Mouse (Mus musculus): ENCODE measurements around the gene Gm6096. TPM values are rescaled to one million over a fixed set of nuclear protein-coding genes. Genes with fewer than 3 reads are reported as not detected.
"Not testable (repeated sequence)": the region's sequence is repeated elsewhere in the genome, so short reads cannot be mapped to it uniquely, and the experiment has no call there.

Gm6096 gene
- not detected in 2 replicates for polyA plus RNA-seq (2016; fragmentation: Nextera tagmentation; extraction: Ambion mirVana)

GRCm38 (mm10) chr7:34250738-34251137 lies at the start of gene Gm6096:
Gene Gm6096, plus strand, starts transcription at chr7:34251038.
- no peaks in the 10 kb centered on the region for H3K9me3 ChIP-seq (replicated peaks)
- no peaks in the 10 kb centered on the region for H3K27me3 ChIP-seq (ENCODE audit: low read depth, poor library complexity, severe bottlenecking)
- WGBS = 91% methylated on average over 7 of the region's 7 CpGs
- no peaks in the 10 kb centered on the region for H3K4me1 ChIP-seq
- no peak within 1 kb of the TSS for H3K27ac ChIP-seq (replicated peaks)
- H3K4me3 ChIP-seq = no peak within 1 kb of the TSS
- DNase-seq (ENCODE audit: low spot score) = no peak
- peaks cover 70% of the 10 kb centered on the region for H3K36me3 ChIP-seq

GRCm38 (mm10) chr7:34202147-34202546 lies 48.7 kb upstream of the Gm6096 start:
- H3K4me1 ChIP-seq; H3K9me3 ChIP-seq (replicated peaks); H3K4me3 ChIP-seq; DNase-seq (ENCODE audit: low spot score); H3K27me3 ChIP-seq (ENCODE audit: low read depth, poor library complexity, severe bottlenecking); H3K27ac ChIP-seq (replicated peaks): not testable (repeated sequence)
- 93% methylated on average over 10 of the region's 10 CpGs for WGBS
- H3K36me3 ChIP-seq = peaks cover 69% of the 10 kb centered on the region

GRCm38 (mm10) chr7:34206331-34206730 lies 44.5 kb upstream of the Gm6096 start:
- Histone ChIP-seq H3K36me3 (peaks cover 100% of the 10 kb centered on the region), H3K4me3 (no peak overlapping the region), H3K9me3 (replicated peaks) (no peaks in the 10 kb centered on the region), H3K27me3 (ENCODE audit: low read depth, poor library complexity, severe bottlenecking) (no peaks in the 10 kb centered on the region), H3K27ac (replicated peaks) (no peak overlapping the region), H3K4me1 (no peaks in the 10 kb centered on the region)
- WGBS = 95% methylated on average over 6 of the region's 6 CpGs
- DNase-seq (ENCODE audit: low spot score) = no peak

- WGBS = 89% methylated on average over 9 of the region's 9 CpGs
Measured at GRCm38 (mm10) chr7:34208027-34208745, 42.7 kb upstream of the Gm6096 start.

GRCm38 (mm10) chr7:34213281-34213680 lies 37.6 kb upstream of the Gm6096 start:
- Histone ChIP-seq H3K4me3 (no peak overlapping the region), H3K36me3 (peaks cover 100% of the 10 kb centered on the region), H3K4me1 (no peaks in the 10 kb centered on the region), H3K27me3 (ENCODE audit: low read depth, poor library complexity, severe bottlenecking) (no peaks in the 10 kb centered on the region), H3K27ac (replicated peaks) (no peak overlapping the region), H3K9me3 (replicated peaks) (no peaks in the 10 kb centered on the region)
- no peak for DNase-seq (ENCODE audit: low spot score)
- 94% methylated on average over 7 of the region's 7 CpGs for WGBS

More at GRCm38 (mm10) chr7:34208027-34208745, 42.7 kb upstream of the Gm6096 start:
- Histone ChIP-seq H3K27me3 (ENCODE audit: low read depth, poor library complexity, severe bottlenecking) (no peaks in the 10 kb centered on the region), H3K36me3 (peaks cover 100% of the 10 kb centered on the region), H3K27ac (replicated peaks) (no peak overlapping the region), H3K9me3 (replicated peaks) (no peaks in the 10 kb centered on the region), H3K4me1 (no peaks in the 10 kb centered on the region), H3K4me3 (no peak overlapping the region)
- DNase-seq (ENCODE audit: low spot score) = no peak

- H3K36me3 ChIP-seq = peaks cover 100% of the 10 kb centered on the region
Measured at GRCm38 (mm10) chr7:34214644-34215043, 36.2 kb upstream of the Gm6096 start.

DNA sequence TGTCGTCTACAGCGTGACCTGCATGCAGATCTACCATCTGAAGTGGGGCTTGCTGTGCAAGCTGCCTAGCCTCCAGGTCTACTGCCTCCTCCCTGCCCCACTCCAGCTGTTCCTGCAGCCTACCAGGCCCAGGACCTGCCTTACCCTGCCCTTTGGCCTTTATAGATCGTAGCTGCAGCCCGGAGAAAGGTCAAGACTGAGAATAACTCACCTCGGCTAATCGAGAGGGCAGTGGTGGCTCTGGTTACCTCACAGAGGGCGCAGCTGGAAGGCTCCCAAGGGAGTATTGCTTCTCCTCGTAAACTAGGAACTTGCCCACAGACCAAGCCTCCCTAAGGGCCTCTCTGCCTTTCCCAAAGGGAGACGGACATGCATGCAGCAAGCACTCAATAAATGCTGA lies 35.4 kb upstream of the Gm6096 start:
- Histone ChIP-seq H3K27ac (replicated peaks) (no peak overlapping the region), H3K36me3 (peaks cover 100% of the 10 kb centered on the region), H3K4me3 (no peak overlapping the region), H3K9me3 (replicated peaks) (no peaks in the 10 kb centered on the region), H3K27me3 (ENCODE audit: low read depth, poor library complexity, severe bottlenecking) (no peaks in the 10 kb centered on the region), H3K4me1 (no peaks in the 10 kb centered on the region)
- DNase-seq (ENCODE audit: low spot score) = no peak
- 90% methylated on average over 9 of the region's 9 CpGs for WGBS

More at GRCm38 (mm10) chr7:34214644-34215043, 36.2 kb upstream of the Gm6096 start:
- H3K9me3 ChIP-seq (replicated peaks) = no peaks in the 10 kb centered on the region
- no peaks in the 10 kb centered on the region for H3K27me3 ChIP-seq (ENCODE audit: low read depth, poor library complexity, severe bottlenecking)
- H3K4me1 ChIP-seq = no peaks in the 10 kb centered on the region
- 92% methylated on average over 8 of the region's 8 CpGs for WGBS
- no peak overlapping the region for H3K27ac ChIP-seq (replicated peaks)
- H3K4me3 ChIP-seq = no peak overlapping the region
- no peak for DNase-seq (ENCODE audit: low spot score)

- Histone ChIP-seq H3K4me1 (no peaks in the 10 kb centered on the region), H3K27me3 (ENCODE audit: low read depth, poor library complexity, severe bottlenecking) (no peaks in the 10 kb centered on the region), H3K27ac (replicated peaks) (no peak overlapping the region), H3K9me3 (replicated peaks) (no peaks in the 10 kb centered on the region), H3K36me3 (peaks cover 100% of the 10 kb centered on the region), H3K4me3 (no peak overlapping the region)
- WGBS = 88% methylated on average over 10 of the region's 10 CpGs
- no peak for DNase-seq (ENCODE audit: low spot score)
Measured at GRCm38 (mm10) chr7:34216474-34216873, 34.4 kb upstream of the Gm6096 start.

GRCm38 (mm10) chr7:34218496-34218895 lies 32.3 kb upstream of the Gm6096 start:
- no peak overlapping the region for H3K27ac ChIP-seq (replicated peaks)
- 65% methylated on average over 1 of the region's 1 CpGs for WGBS
- no peak for DNase-seq (ENCODE audit: low spot score)
- H3K4me3 ChIP-seq = no peak overlapping the region
- H3K9me3 ChIP-seq (replicated peaks) = no peaks in the 10 kb centered on the region
- H3K4me1 ChIP-seq = no peaks in the 10 kb centered on the region
- no peaks in the 10 kb centered on the region for H3K27me3 ChIP-seq (ENCODE audit: low read depth, poor library complexity, severe bottlenecking)
- H3K36me3 ChIP-seq = peaks cover 100% of the 10 kb centered on the region

- Histone ChIP-seq H3K36me3 (peaks cover 100% of the 10 kb centered on the region), H3K9me3 (replicated peaks) (no peaks in the 10 kb centered on the region), H3K4me1 (peaks cover 4% of the 10 kb centered on the region; the same call in 1 of the 2 replicates), H3K4me3 (no peak overlapping the region), H3K27ac (replicated peaks) (no peak overlapping the region), H3K27me3 (ENCODE audit: low read depth, poor library complexity, severe bottlenecking) (no peaks in the 10 kb centered on the region)
- WGBS = 92% methylated on average over 9 of the region's 9 CpGs
- DNase-seq (ENCODE audit: low spot score) = no peak
Measured at GRCm38 (mm10) chr7:34221594-34222250, 29.1 kb upstream of the Gm6096 start.

GRCm38 (mm10) chr7:34222340-34222739 lies 28.5 kb upstream of the Gm6096 start:
- peaks cover 100% of the 10 kb centered on the region for H3K36me3 ChIP-seq
- no peak overlapping the region for H3K4me3 ChIP-seq
- H3K4me1 ChIP-seq = peaks cover 8% of the 10 kb centered on the region
- no peaks in the 10 kb centered on the region for H3K27me3 ChIP-seq (ENCODE audit: low read depth, poor library complexity, severe bottlenecking)
- H3K27ac ChIP-seq (replicated peaks) = no peak overlapping the region
- WGBS = 94% methylated on average over 10 of the region's 10 CpGs
- no peaks in the 10 kb centered on the region for H3K9me3 ChIP-seq (replicated peaks)
- DNase-seq (ENCODE audit: low spot score) = no peak

DNA sequence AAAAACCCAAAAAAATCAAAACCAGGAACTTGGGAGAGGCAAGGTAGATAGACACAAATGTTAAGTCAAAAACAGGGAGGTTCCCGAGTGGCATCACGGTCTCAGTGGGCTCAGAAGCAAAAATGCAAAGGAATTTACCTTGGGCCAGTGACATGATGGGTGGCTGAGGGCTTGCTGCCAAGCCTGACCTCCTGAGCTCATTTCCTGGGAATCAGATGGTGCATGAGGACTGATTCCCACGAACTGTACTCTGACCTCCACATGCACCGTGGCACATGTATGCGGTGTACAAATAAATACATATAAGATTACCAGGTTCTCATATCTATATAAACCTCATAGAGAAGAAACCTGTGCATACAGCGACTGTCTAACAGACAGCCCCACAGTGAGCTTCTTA lies 26.5 kb upstream of the Gm6096 start:
- peaks cover 95% of the 10 kb centered on the region for H3K36me3 ChIP-seq
- no peaks in the 10 kb centered on the region for H3K27me3 ChIP-seq (ENCODE audit: low read depth, poor library complexity, severe bottlenecking)
- DNase-seq (ENCODE audit: low spot score) = no peak
- no peak overlapping the region for H3K4me3 ChIP-seq
- no peaks in the 10 kb centered on the region for H3K9me3 ChIP-seq (replicated peaks)
- H3K4me1 ChIP-seq = peaks cover 27% of the 10 kb centered on the region
- 96% methylated on average over 6 of the region's 6 CpGs for WGBS
- no peak overlapping the region for H3K27ac ChIP-seq (replicated peaks)

DNA sequence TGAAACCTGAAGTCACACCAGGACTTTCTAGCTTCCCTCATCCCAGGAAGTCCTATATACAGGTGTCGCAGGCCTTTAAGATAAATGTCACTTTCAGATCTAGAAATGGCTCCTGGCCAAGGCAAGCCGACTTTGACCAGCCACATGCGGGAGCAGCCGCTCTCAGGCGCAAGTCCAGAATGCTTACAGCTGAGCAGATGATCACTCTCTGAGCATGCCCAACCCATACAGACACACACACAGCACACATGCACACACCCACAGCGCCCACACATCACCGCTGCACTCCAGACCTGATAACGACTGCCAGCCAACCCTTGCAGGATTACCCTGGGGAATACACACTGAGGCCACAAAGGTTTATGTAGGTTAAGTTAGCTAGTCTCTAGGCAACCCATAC lies 24.8 kb upstream of the Gm6096 start:
- peaks cover 77% of the 10 kb centered on the region for H3K36me3 ChIP-seq
- no peak overlapping the region for H3K27ac ChIP-seq (replicated peaks)
- H3K4me3 ChIP-seq = no peak overlapping the region
- H3K4me1 ChIP-seq = peaks cover 40% of the 10 kb centered on the region
- no peaks in the 10 kb centered on the region for H3K9me3 ChIP-seq (replicated peaks)
- H3K27me3 ChIP-seq (ENCODE audit: low read depth, poor library complexity, severe bottlenecking) = no peaks in the 10 kb centered on the region
- DNase-seq (ENCODE audit: low spot score) = no peak
- 96% methylated on average over 8 of the region's 8 CpGs for WGBS

Data from midbrain, embryonic 10.5 days (tissue).